Mouse (Mus musculus) forebrain, embryonic 14.5 days (tissue): ENCODE data around the gene Tapbp. TPM values are rescaled to one million over a fixed set of nuclear protein-coding genes. Genes with fewer than 3 reads are reported as not detected.

Experiments used
- ATAC-seq: fragments of 200-750 bp; cut with Nextera tagmentation; 2 replicates; pipeline ENCODE4 v1.8.0; 2017; ENCODE audit warnings: mild to moderate bottlenecking, moderate library complexity
- DNase-seq: peaks from one replicate; pipeline ENCODE4 v3.0.0-alpha.2; 2015; ENCODE audit warnings: low spot score
- H3K27ac ChIP-seq: fragments of 300-500 bp; sonication (generic); 2 replicates; pipeline ENCODE4 v1.5.1; 2014; ENCODE audit warnings: low read depth, mild to moderate bottlenecking, control low read depth, low read length, moderate library complexity
- H3K27me3 ChIP-seq: fragments of 300-500 bp; sonication (generic); replicated peaks from 2 replicates; pipeline ENCODE4 v1.6.1; 2014; ENCODE audit warnings: low read length, control low read depth, mixed read lengths; ENCODE audit not compliant: control insufficient read depth, insufficient read depth
- H3K36me3 ChIP-seq: fragments of 300-500 bp; sonication (generic); 2 replicates; pipeline ENCODE4 v1.6.1; 2014; ENCODE audit warnings: low read length, control low read depth; ENCODE audit not compliant: control insufficient read depth, insufficient read depth
- H3K4me1 ChIP-seq: fragments of 300-500 bp; sonication (generic); 2 replicates; pipeline ENCODE4 v1.6.1; 2014; ENCODE audit warnings: antibody characterized with exemption, low read length, control low read depth; ENCODE audit not compliant: control insufficient read depth, insufficient read depth
- H3K4me2 ChIP-seq: fragments of 300-500 bp; sonication (generic); 2 replicates; pipeline ENCODE4 v1.6.1; 2014; ENCODE audit warnings: mild to moderate bottlenecking, control low read depth, low read length
- H3K4me3 ChIP-seq: fragments of 300-500 bp; sonication (generic); 2 replicates; pipeline ENCODE4 v1.5.1; 2014; ENCODE audit warnings: low read depth, low read length, control low read depth
- H3K9ac ChIP-seq: fragments of 300-500 bp; sonication (generic); 2 replicates; pipeline ENCODE4 v1.6.1; 2014; ENCODE audit warnings: mild to moderate bottlenecking, low read length, control low read depth, moderate library complexity
- H3K9me3 ChIP-seq: fragments of 300-500 bp; sonication (generic); replicated peaks from 2 replicates; pipeline ENCODE4 v1.6.1; 2016; ENCODE audit warnings: low read length, control low read depth, mixed read lengths; ENCODE audit not compliant: control insufficient read depth
- WGBS: fragments of 180-500 bp; shearing (Covaris S2); extraction: QIAGEN DNeasy Blood & Tissue Kit; methylation state at CpG from one replicate; pipeline ENCODE4 v1.1.7; 2014; 5-methylcytosine and 5-hydroxymethylcytosine counted together
- polyA plus RNA-seq: library from polyadenylated mRNA; unstranded; fragments of >200 nt; fragmentation: Nextera tagmentation; extraction: Ambion mirVana; gene quantifications from 2 replicates; pipeline ENCODE4 v1.2.1, GENCODE M21; 2014

Tapbp gene
- polyA plus RNA-seq, 1 experiment from 2014 or later = 14.1 TPM

DNA sequence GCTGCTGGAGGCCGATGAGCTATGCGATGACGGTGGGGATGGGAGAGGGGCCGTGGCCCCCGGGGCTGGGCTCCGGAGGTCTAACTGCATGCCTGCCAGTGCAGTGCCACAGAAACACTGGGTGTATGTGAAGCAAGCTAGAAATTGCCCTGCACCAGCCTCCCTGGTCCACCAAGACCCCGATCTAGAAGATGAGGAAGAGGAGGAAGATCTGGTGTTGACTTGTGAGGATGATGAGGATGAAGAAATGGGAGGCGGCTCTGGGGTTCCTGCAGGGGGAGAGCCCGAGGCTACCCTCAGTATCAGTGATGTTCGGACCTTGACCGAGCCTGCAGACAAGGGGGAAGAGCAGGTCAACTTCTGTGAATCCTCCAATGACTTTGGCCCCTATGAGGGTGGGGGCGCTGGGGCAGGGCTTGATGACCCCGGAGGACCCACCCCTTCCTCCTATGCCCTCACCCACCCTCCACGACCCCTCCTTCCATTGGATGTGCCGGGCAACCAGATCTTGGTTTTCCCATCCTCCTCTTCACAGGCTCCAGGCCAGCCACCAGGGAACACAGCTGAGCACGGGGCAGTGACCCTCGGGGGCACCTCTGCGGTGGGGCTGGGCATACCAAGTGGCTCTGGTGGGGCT, 2.1 kb downstream of the Tapbp start:
- Histone ChIP-seq H3K4me3 (no peak overlapping the region), H3K9ac (no peak overlapping the region), H3K27me3 (no peaks in the 10 kb centered on the region), H3K4me1 (peaks cover 24% of the 10 kb centered on the region), H3K27ac (no peak overlapping the region), H3K36me3 (peaks cover 23% of the 10 kb centered on the region), H3K4me2 (no peak overlapping the region), H3K9me3 (no peaks in the 10 kb centered on the region)
- ATAC-seq = no peak
- 85% methylated on average over 18 of the region's 18 CpGs for WGBS
- DNase-seq = no peak

DNA sequence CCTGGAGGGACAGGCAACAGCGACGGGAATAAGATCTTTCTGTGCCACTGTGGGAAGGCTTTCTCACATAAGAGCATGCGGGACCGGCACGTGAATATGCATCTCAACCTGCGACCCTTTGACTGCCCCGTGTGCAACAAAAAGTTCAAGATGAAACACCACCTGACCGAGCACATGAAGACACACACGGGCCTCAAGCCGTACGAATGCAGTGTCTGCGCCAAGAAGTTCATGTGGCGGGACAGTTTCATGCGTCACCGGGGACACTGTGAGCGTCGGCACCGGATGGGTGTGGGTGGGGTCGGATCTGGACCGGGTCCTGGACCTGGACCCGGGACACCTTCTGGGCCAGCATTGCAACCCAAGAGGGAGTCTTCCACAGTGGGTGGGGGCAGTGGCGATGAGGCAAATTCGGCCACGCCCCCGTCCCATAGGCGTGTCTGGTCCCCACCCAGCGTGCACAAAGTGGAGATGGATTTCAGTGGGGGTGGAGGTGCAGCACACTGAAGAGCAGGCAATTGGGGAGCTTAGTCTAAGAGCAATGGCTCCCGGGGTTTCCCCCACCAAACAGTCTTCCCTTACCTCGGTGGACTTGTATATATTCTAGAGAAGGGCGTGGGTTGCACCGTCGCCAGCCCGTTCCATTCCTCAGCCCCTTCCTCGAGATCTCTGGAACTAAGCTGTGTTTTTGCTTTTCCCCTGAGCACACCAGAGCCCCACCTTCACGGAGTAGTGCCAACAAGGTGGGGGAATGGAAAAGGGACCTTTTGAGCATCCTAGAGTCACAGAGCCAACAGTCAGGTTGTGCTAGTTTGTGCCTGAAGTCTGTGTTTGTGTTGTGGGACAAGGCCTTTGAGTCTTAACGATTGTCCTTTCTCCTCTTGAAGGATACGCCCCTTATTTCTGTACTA, 2.8 kb downstream of the Tapbp start:
- DNase-seq (no peak), ATAC-seq (no peak)
- Histone ChIP-seq H3K27ac (no peak overlapping the region), H3K27me3 (no peaks in the 10 kb centered on the region), H3K36me3 (peaks cover 17% of the 10 kb centered on the region), H3K9ac (no peak overlapping the region; the same call in 1 of the 2 replicates), H3K4me3 (peak overlapping the region; percentile 40), H3K4me2 (peak overlapping the region; percentile 87), H3K9me3 (no peaks in the 10 kb centered on the region), H3K4me1 (peaks cover 24% of the 10 kb centered on the region)
- WGBS = 61% methylated on average over 37 of the region's 37 CpGs

DNA sequence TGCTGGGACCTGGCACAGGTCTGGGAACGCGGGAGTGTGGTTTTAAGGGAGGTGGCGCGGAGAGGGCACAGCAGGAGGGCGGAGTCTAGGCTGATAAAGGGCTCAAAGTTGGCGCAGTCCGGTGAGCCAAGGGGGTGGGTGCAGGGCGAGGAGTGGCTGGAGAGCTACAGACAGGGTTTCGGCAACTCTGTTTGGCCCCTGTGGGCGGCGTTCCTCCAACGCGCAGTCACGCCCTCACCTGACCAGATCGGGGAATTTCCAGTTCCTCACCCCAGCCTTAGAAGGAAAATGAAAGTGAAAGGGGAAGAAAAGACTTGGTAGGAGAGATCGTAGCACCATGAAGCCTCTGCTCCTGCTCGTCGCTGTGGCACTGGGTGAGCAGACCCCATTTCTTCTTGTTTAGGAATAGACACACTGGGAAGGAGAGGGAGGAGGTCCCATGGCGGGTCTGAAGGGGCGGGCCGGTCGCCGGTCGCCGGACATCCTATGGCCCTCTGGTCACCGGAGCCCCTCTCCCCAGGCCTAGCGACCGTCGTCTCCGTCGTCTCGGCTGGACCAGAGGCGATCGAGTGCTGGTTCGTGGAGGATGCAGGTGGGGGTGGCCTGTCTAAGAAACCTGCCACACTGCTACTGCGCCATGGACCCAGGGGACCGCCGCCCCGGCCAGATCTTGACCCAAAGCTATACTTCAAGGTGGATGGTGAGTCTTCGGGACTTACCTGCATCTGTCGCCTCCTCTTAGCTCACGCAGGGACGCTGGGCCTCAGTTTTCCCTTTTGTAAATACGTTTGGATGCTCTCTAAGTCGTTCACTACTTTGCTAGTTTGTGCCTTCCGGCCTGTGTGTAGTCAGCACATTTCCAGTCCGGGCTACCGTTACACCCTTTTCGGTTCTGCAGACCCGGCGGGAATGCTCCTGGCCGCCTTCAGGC, 3.9 kb downstream of the Tapbp start:
- ATAC-seq (no peak), DNase-seq (peak; percentile 42)
- under 1% methylated on average over 52 of the region's 52 CpGs for WGBS
- Histone ChIP-seq H3K36me3 (peaks cover 6% of the 10 kb centered on the region), H3K9me3 (no peaks in the 10 kb centered on the region), H3K9ac (peak overlapping the region; percentile 67), H3K27ac (no peak overlapping the region), H3K4me2 (peak overlapping the region; percentile 87), H3K27me3 (no peaks in the 10 kb centered on the region), H3K4me3 (peak overlapping the region; percentile 40), H3K4me1 (peaks cover 24% of the 10 kb centered on the region)

DNA sequence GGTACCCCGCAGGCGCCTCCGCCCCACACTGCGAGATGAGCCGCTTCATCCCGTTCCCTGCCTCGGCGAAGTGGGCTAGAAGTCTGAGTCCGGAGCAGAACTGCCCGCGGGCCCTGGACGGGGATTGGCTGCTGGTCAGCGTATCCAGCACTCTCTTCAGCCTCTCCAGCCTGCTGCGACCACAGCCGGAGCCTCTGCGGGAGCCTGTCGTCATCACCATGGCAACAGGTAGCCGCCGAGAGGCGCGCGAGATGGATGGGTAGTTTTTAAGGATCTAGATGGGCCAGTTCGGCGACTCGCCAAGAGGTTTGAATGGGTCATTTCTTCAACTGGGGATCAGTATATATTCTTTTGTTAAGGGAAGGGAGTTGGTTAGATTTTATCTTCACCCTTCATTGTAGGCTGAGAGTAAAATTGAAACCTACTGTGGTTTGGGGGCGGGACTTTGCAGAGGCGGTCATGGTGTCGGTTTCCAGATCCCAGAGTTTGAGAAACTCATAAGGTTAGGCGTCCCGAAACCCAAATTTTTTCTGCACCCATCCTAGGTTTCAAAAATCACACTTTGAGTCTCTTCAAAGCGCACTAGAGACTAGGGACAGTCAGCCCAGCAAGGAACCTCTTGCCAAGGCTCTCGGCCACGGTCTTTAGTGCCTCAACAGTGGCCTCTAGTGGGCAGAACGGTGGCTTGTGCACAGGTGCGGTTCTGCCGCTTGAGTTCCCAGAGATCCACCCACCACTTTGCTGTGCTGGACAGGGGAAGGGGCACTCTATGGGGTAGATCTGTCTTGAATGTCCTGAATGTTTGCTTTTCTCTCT, 4.8 kb downstream of the Tapbp start:
- peak; percentile 15 for ATAC-seq
- H3K4me1 ChIP-seq = peaks cover 24% of the 10 kb centered on the region
- no peaks in the 10 kb centered on the region; the same call in 1 of the 2 replicates for H3K36me3 ChIP-seq
- peak; percentile 86 for DNase-seq
- H3K9me3 ChIP-seq = no peaks in the 10 kb centered on the region
- H3K4me3 ChIP-seq = peak overlapping the region; percentile 40
- peak overlapping the region; percentile 87 for H3K4me2 ChIP-seq
- WGBS = under 1% methylated on average over 35 of the region's 36 CpGs
- peak overlapping the region; percentile 67 for H3K9ac ChIP-seq
- H3K27me3 ChIP-seq = no peaks in the 10 kb centered on the region
- no peak overlapping the region for H3K27ac ChIP-seq

DNA sequence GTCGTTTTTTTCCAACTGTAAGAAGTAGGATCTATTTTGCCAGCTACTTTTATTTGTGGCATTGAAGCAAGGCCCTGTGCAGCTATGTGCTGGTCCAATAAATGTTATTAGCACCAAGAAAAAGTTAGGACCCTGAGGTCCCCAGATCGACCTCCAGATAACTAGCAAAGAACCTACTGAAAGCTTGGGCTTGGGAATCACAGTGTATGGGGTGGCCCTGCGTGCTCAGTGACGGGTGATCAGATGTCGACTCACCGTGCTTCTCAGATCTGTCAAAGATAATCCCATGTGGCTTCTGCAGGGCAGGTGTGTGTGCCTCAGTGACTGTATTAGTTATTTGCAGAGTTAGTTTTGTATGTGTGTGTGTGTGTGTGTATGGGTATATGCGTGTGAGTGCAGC, 5.7 kb downstream of the Tapbp start:
- Histone ChIP-seq H3K4me3 (no peak overlapping the region), H3K36me3 (peaks cover 5% of the 10 kb centered on the region; the same call in 1 of the 2 replicates), H3K9me3 (no peaks in the 10 kb centered on the region), H3K4me2 (no peak overlapping the region), H3K27ac (no peak overlapping the region), H3K27me3 (no peaks in the 10 kb centered on the region), H3K9ac (no peak overlapping the region), H3K4me1 (peaks cover 24% of the 10 kb centered on the region)
- ATAC-seq (no peak), DNase-seq (no peak)
- WGBS = 86% methylated on average over 7 of the region's 7 CpGs

DNA sequence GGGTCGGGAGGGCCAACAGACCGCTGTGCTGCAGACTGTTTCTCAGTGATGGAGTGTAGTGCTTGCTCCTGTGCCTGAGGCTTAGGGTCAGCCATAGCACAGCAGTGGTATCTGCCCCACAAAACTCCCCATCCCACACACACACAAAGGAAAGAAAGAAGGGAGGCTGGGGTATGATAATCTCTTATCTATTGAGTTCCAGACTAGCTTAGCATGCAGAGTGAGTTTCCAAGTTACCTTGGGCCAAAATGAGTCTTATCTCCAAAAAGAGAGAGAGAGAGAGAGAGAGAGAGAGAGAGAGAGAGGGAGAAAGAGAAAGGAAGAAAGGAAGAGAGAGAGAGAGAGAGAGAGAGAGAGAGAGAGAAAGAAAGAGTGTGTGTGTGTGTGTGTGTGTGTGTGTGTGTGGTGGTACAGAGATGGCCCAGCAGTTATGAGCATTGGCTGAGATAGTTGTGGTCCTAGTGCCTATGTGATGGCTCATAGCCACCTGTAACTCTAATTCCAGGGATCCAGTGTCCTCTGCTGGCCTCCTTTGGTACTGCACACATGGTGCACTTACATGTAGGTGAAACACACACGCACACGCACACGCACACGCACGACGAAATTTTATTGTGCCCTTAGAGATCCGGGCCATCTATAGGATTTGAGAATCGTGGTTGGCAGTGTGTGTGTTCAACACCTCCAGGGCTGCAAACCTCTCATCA, 9.0 kb downstream of the Tapbp start:
- Histone ChIP-seq H3K4me3 (no peak overlapping the region), H3K4me2 (no peak overlapping the region), H3K27me3 (no peaks in the 10 kb centered on the region), H3K4me1 (peaks cover 14% of the 10 kb centered on the region), H3K36me3 (peaks cover 5% of the 10 kb centered on the region; the same call in 1 of the 2 replicates), H3K9ac (no peak overlapping the region), H3K27ac (no peak overlapping the region), H3K9me3 (no peaks in the 10 kb centered on the region)
- no peak for DNase-seq
- WGBS = 88% methylated on average over 10 of the region's 10 CpGs
- no peak for ATAC-seq

DNA sequence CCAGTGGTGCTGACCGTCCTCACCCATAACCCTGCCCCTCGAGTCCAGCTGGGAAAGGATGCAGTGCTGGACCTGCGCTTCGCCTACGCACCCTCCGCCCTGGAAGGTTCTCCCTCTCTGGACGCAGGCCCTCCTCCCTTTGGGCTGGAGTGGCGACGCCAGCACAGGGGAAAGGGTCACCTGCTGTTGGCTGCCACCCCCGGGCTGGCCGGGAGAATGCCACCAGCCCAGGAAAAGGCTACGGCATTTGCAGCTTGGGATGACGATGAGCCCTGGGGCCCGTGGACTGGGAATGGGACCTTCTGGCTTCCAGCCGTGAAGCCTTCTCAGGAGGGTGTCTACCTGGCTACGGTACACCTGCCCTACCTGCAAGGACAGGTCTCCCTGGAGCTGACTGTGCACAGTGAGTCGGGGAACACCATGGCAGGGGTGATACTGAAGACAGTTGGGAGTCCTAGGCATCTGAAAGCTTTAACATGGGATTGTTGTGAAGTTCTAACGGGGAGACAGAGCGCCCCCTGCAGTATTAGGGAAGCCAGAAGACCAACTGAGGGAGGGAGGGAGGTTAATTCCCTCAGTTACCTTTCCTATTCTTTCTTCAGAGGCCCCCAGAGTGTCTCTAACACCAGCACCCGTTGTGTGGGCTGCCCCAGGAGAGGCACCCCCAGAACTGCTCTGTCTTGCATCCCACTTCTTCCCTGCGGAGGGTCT, 9.9 kb downstream of the Tapbp start:
- peaks cover 5% of the 10 kb centered on the region; the same call in 1 of the 2 replicates for H3K36me3 ChIP-seq
- no peak for ATAC-seq
- H3K27me3 ChIP-seq = no peaks in the 10 kb centered on the region
- H3K4me2 ChIP-seq = no peak overlapping the region
- DNase-seq = no peak
- no peaks in the 10 kb centered on the region for H3K9me3 ChIP-seq
- H3K4me3 ChIP-seq = no peak overlapping the region
- 83% methylated on average over 21 of the region's 21 CpGs for WGBS
- H3K4me1 ChIP-seq = peaks cover 6% of the 10 kb centered on the region
- no peak overlapping the region for H3K27ac ChIP-seq
- H3K9ac ChIP-seq = no peak overlapping the region
